Mouse (Mus musculus) cerebellum, postnatal 25 days (tissue): ENCODE measurements around the gene Dram1.

Source experiments
- DNase-seq, 2 experiments: peaks; one replicate each; pipeline ENCODE4 v3.0.0; 2021; ENCODE audit warnings: mixed read lengths in 2 of 2

Gene Dram1

DNA sequence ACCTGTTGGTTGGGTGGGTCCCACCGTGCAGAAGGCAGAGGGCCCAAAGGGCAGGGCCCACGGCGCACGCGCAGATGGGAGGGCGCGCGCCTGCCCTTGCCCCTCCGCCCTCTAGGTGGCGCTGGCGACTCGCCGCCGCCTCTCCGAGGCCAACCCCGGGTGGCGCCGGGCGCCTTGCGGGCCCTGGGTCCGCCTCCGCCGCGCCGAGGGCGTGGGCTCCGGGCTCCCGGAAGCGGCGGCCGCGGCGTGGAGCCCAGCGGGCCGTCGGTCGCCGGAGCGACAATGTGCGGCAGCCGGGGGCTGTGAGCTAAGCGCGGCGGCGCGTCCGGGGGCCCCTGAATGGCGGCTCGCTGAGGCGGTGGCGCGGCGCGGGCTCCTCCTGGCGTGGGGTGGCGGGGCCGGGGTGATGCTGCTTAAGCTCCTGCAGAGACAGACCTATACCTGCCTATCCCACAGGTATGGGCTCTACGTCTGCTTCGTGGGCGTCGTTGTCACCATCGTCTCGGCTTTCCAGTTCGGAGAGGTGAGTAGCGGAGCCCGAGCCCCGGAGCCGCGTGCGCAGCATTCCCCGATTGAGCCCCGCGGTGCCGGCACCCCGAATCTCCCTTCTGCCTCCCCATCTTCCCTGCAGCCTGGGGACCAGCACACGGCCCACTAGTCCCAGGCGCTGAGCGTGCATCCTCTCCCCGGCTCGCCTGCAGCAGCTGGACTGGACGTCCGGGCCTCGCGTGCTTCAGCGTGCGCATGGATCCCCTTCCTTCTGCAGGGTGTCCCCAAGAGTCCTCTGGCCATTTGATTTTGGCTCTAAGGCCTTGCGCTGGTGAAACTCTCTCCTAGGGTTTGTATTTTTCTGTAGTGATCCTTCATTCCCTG, at the start of gene Dram1, which contains the start of gene Gnptab:
Gene Dram1 (minus strand): TSS at position 68 of the 873 bp plus-strand sequence.
Gene Gnptab (plus strand): TSS at position 120 of the 873 bp plus-strand sequence.
- peak; percentile 94 for DNase-seq

DNA sequence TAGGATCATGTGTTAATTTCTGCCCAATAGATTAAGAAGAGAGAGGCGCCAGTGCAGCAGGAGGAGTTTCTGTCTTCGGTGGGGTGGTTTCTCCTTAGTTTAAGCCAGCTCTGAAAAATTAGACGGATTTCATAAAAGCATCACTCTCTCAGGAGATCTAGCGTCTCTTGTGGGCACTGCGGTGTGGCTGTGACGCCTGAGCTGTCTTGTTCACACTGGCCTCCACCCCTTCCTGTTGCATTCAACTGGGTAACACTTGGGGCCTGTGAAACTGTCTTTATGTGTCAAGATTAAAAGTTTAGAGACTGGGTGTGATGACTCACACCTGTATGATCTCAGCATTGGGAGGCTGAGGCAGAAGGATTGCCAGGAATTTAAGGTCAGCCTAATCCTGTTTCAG, 49.1 kb upstream of the Dram1 start:
- no peak for DNase-seq

DNA sequence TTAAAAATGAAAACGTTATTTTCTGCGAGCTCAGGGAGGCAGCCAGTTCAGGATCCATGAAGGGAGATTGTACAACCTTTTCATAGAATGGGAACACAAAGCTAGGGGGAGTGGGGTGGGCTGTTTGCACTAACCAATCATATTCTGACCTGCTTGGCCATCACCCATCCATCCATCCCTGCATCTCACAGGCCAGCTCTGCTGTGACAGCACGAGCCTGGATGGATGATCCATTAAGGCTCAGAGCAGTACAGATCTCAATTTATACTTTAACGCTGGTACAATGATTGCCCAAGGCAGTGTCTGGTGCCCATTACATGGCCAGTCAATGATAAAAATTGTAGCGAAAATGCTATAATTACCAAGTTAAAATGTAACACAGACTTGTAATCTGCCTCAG, 48.0 kb upstream of the Dram1 start:
- no peak for DNase-seq

DNA sequence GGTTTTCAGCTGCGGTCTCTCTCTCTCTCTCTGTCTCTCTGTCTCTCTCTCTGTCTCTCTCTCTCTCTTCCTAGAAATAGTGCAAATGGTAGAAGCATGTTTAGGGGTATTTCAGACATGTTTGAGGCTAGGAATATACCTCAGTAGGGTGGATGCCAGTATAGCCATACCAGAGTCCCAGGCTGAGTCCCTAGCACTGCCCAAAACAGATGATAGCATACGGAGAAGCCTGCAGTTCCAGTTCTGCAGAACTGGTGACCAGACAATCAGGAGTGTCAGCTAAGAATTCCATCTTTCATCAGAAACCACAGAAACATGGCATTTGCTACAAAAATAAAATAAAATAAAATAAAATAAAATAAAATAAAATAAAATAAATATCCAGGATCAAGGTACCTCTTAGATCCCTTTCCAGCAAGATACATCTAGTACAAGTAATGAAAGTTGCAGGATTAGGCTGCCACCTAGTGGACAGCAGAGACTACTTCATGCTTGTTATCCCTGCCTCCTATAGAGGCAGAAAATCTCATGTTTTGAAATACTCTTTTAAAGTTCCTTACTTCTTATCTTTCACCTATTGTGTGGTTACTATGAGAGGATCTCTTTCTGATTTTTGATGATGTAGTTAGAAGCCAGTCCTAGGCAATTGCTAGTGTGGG, 47.4 kb upstream of the Dram1 start:
- peak; percentile 39 to 74 for DNase-seq

DNA sequence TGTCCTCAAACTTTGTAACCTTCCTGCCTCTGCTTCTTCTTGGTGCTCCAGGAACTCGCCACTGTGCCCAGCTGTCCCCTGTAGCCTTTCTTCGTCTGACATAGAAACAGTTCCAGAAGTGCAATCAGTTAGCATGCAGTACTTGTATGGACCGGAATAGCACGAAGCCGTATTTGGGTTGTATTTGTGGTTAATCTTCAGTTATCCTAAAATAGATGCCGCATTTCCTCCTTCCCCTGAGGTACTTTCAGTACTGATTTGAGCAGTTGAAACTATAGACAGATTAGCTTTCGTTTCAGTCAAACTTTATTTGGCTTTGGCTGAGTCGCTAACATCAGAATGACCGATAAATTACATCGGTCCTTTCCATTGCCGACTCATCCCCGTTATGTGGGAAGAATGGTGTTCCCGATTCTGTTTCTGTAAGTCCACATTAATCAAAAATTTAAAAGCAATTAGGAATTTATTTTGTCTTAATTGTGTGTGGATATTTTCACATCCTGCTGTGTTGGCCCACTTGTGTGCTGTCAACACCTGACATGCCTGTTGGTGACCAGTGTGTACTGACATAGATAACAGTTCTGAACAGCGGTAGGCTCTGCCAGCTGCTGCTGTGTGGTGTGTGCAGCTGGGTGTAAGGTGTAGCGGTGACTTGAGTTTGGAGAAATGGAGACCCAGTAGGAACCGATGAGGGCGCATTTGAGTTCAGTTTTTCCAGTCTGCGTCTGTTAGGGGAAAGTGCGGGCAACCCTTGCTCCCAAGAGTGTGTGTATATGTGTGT, 42.0 kb upstream of the Dram1 start:
- no peak for DNase-seq

DNA sequence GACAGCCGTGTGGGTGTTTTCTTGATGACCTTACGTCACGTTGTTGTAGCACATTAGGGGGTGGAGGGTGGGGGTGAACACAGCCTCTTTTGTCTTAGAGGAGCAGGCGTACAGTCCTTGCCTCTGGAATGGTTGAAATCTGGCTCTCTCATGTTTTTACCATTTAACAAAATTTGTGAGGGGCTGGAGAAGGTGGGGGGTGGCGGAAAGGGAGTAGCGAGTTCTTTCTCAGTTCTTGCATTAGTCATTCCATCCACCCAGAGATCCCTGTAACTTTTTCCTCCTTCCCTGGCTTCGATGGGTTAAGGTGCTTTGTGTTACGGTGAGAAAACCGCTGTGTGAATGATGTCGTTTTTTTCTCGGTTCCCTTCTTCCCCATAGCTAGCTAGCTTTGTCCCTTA, 41.3 kb upstream of the Dram1 start:
- DNase-seq, result no peak

DNA sequence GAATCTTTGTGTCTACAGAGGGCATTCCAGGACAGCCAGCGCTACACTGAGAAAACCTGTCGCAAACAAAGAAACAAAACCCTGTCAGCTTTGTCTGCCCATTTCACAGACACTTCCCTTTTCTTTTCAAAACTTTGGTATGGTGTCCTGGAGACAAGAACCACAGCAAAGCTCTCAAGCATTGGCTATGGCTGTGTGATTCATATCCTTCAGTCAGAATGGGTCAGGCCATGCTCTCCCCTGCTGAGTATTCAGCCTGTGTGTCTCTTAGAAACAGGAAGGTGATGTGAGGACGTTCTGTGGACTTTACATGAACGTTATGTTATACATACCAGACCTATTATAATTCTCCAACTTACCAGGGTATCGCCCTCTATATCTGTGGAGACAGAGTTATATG, 38.8 kb upstream of the Dram1 start:
- DNase-seq, result no peak

DNA sequence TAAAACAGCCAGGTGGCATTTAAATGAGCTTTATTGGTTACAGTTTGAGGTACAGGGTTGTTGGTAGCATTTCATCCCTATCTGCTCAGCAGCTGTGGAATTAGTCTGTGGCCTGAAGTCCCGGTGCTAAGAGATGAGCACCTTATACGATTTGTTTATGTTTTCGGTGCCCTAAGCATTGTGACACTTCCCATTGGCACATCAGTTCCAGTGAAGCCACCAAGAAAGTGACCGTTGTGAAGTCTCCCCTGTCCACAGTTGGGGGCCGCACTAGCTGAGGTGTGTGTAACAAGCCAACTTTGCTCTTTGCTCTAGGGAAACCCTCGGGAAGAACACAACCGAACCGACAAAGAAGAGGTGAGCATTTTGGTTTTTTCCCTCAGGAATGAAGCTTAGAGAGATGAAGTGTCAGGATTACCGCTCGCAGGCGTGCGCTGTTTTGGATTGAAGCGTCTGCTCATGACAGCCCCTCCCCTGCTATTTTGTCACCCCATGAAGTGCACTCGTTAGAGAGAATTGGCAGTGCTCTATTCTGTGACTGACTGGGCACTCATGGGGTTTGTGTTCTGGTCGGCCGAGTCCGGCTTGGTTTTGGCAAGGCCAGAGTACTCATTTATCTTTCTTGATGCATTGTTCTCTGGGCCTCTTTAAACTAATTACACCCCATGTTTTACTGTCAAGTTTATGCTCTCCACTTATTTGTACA, 33.6 kb upstream of the Dram1 start:
- DNase-seq, result no peak

DNA sequence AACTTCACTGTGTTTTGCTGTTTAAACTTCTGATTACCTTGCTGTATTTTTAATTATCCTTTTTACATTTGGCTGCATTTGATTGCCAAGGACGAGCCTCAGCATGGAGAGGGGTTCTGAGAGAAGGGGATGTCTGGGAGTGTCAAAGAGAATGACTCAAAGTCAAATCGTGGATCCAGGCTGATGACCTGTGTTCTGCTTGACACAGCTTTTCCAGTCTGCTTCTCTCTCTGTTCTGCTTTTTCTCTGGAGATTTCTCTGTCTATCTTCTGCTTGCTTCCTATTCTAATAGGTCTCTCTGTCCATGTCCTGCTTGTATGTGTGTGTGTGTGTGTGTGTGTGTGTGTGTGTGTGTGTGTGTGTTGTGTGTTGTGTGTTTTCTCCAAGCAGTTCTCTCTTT, 30.9 kb upstream of the Dram1 start:
- no peak for DNase-seq

DNA sequence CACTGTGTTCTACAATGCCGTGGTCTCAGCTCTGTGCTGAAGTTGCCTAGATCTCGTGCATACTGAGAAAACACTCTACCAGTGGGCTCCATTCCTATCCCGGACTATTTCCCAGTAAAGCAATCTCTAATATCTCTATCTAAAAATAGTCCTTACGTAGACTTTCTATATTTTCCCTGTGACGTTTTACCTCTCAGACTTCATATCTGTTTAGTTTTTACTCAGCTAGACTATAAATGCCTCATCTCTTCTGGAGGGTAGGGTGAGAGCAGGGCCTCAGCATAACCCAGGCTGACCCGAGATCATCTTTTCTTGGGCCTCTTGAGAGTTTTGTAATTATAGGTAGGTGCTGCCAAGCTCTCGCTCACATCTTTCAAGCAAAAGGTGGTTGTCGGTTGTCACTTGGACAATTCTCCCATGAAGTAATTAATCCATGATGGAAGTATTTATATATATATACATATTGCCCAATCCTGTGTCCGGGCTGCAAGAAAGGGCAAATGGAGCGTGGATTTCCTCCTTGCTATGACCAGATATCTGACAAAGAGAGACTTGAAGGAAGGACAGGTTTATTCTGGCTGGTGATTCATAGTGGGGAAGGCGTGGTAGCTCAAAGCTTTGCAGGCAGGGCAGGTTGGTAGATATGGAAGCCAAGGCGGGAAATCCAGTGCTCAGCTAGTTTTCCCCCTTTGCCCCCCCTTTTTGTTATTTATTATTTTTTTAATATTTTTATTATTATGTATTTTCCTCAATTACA, 29.2 kb upstream of the Dram1 start:
- DNase-seq, result no peak

DNA sequence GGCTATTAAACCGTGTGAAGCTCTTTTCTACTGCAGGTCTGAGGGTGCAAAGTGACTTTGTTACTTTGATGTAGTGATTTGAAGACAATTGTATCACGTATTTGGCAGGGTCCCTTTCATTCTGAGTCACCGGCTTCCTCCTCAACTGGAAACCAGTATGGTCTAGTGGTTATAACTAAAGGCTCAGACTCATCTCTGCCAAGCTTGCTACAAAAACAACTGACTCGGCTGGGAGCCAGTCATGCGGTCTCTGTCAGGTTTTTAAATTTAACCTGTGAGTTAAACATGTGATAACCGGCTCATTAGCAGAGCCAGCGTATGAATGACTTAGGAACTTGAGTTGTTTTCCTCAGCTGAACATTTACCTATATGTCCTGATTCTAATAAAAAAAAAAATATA, 26.9 kb upstream of the Dram1 start:
- peak in 1 of 2 experiments; percentile 56 for DNase-seq

DNA sequence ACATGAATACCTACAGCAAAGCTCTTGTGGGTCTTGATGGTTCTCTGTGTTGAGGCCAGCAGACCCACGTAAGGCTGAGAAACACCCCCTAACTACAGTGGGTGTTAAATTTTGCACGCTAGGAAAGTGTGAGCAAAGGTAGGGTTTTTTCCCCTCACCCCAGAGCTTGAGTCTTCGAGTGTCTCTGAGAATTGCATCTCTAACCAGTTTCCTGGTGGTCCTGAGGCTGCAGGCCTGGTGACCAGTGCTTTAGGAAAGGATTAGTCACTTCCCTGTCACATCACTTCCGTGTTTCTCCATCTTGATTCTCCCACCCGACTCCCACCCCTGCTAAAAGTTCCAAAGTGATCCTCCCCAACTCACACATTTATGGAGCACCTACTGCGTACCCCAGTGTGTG, 25.3 kb upstream of the Dram1 start:
- no peak for DNase-seq

DNA sequence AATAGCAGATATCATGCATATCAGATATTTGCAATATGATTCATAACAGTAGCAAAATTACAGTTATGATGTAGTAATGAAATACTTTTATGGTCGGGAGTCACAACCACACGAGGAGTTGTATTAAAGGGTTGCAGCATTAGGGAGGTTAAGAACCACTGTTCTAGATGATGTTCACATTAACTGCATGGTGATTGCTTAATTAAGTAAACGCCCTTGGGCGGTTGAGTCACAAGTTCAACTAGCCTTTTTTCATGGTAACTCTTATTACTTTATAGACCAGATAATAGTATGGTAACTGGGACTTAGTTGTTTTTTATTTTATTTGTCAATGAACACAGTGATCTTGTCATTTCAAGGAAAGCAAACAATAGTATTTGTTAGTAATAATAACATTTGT, 24.1 kb upstream of the Dram1 start:
- no peak for DNase-seq

DNA sequence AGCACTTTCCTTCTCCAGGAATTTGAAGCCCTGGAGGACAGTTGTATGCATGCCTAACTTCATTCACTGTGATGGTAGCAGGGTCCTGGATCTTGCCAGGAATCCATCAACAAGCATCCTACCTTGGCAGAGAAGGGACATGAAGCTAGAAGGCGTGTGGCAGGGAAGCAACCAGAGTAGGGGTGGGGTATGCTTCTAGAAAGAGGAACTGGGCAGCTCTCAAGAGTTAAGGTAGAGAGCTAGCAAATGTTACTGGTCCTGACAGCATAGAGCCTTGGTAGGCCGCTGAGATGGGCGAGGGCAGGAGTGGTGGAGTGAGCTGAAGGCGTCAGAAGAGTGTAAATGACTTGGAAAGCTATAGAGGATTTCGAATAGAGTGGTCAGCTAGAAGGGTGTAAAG, 20.4 kb upstream of the Dram1 start:
- DNase-seq, result no peak

DNA sequence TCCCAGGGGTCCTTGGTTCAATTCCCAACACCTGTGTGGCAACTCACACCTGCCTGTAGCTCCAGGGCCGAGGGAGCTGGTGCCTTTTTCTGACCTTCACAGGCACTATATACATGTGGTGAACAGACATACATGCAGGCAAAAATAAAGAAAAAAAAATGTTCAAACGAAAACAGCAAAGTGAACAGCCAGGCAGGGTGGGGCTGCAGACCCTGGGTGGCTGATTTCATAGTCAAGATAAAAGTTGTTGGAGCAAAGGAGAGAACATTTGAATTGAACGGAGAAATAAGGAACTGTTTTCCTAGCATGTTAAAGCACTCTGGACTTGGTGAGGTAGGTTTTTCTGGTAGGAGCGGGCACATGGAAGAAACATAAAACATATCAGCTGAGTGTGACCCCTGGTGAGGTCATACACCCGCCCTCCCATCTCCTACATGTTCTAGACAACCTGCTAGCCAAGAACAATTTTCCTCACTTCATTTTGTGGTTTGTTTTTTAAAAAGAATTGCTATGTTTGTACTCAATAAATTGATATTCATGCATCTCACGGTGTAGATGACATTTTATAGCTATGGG, 19.9 kb upstream of the Dram1 start:
- no peak for DNase-seq

DNA sequence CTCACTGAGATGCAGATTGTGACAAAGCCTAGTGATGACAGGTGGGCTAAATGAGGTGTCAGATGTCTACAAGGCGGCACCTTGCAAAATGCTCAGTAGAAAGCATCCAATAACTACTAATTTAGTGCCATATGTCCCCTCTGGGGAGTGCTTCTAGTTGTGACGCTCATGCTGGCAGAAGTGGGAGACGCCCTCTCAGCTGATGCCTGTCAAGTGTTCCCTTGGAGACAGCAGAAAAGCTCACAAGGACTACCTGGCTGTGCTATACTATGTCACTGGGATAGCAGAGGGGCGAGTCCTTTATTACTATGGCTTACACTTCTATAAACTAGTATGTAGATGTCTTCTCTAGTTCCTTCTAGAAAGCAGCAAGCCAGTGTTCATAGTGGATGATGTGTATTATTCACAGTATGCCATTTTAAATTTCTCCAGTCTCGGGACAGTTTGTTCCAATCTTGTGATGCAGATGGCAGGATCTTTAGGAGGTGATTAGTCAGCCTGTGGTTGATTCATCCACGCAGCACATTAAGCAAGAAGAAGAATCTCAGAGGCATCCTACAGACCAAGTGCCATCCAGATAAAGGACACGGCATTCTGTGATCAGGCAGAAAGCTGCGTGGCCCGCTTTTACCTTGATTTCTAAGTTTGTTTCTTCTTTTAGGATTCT, 13.4 kb upstream of the Dram1 start:
- no peak for DNase-seq

DNA sequence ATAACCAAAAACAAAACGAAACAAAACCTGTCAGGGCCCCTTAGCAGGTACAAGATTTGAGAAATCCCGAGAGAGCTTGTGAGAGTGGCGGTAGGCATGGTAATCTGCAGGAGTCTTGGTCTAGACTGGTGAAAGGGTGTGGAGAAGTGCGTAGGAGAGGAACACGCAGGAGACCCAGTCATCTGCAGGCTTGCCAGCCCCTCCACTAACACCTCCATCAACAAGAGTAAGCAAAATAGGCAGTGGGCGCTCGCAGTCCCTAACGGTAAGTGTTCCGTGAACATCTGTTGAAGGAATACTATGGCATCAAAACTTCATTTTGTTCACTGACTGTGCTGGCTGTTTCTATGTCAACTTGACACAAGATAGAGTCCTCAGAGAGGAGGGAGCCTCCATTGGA, 12.6 kb upstream of the Dram1 start:
- no peak for DNase-seq

DNA sequence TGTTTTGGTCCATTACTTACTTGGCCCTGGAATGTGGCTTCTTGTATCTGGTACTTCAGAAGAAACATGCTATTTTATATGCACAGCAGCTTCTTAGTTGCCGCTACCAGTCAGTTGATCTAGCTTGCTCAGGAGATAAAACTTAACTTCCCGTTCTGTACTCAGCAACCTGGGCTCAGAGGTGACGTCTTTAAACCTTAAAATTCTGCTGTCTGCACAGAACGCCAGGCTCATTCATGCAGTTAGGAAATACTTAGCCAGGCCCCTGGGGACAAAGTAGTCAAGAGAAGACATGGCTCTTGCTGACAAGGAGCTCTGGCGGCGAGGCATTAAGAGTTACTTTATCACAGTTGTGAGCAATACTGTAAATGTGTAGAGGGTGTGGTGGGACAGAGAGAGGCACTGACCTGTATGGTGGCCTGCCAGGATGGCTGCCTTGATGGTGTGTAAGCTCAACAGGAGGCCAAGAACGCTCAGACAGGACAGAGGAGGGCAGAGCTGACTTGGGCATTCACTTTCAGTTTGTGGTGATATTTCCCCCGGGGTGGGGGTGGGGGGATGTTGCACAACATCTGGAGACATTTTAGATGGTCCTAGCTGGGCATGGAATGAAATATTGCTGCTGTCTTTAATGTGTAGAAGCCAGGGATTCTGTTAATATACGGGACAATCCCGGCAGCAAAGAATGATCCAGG, 11.4 kb upstream of the Dram1 start:
- DNase-seq, result no peak

DNA sequence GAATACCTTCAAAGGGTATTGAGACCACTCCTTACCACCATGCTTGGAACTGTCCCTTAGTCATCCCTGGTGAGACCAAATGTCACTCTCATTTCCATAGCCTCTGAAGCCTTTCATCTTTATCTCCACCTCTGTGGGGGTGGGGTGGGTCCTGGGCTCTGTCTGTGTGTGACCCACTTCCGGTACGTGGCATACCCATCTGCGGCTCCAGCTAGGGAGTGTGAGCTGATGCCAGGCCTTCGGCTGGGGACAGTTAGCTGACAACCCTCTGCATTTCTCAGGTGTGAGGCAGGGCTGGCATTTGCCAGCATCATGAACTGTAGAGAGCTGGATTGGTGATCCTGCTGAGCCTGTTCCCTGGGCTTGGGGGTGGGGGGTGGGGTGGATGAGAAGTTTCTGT, 10.7 kb upstream of the Dram1 start:
- peak in 1 of 2 experiments; percentile 20 for DNase-seq

DNA sequence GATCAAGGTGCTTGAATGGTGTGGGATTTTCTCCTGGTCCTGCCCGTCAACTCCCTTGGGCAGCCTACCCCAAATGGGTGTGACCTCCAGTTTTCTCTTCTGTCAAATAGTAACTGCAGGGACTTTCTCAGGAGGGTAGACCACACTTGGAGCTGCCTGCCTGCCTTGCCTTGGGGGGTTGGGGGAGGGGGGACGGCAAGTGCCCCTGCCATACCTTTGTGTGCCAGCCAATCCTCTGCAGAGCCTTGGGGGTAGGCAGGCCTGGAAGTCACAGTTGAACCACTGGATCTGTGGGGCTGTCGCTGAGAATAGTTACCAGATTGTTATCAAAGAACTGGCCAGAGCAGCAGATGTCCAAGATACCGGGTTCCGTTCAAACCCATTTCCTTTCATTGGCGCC, 7.4 kb upstream of the Dram1 start:
- DNase-seq, result no peak

DNA sequence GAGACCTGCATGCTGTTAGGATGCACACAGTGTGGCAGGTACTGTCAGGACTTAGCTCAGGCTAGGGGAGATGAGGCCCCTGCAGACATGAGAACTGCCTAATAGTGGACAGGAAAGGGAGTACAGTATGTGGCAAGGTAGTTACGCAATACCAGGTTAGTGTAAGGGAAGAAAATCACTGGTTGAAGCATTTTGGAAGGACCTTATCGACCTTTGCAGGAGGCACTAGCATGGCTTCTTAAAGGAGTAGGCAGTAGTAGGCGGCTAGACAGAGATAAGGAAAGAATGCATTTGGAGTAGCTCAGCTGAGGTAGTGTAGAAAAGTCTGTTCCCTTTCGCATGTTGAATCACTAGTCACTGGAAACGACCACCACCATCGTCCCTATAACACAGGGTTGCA, 6.9 kb upstream of the Dram1 start:
- DNase-seq, result no peak
